Mouse (Mus musculus) G1E (cell line): ENCODE results near the gene Adora1. TPM values are rescaled to one million over a fixed set of nuclear protein-coding genes. Genes with fewer than 3 reads are reported as not detected.
A peak's percentile ranks its signal among the peaks of the same experiment; 100 is the strongest.

Experiments
- ATAC-seq: 2 replicates; pipeline ENCODE4 v1.8.0; 2016; ENCODE audit warnings: mild to moderate bottlenecking; ENCODE audit not compliant: insufficient number of reproducible peaks, poor library complexity, low FRiP score, severe bottlenecking; ENCODE audit errors: extremely low read depth
- DNase-seq: peaks from one replicate; pipeline ENCODE4 v3.0.0; 2012; ENCODE audit warnings: low spot score
- H3K27me3 ChIP-seq: 2 replicates; pipeline ENCODE4 v1.6.1; 2012; ENCODE audit warnings: mild to moderate bottlenecking, low read length, inconsistent platforms; ENCODE audit not compliant: insufficient read depth
- H3K36me3 ChIP-seq: replicated peaks from 2 replicates; pipeline ENCODE3; 2012; ENCODE audit warnings: mild to moderate bottlenecking, inconsistent platforms
- H3K4me1 ChIP-seq: 2 replicates; pipeline ENCODE4 v1.6.1; 2012; ENCODE audit warnings: low read depth, low read length, inconsistent platforms, mixed read lengths; ENCODE audit not compliant: insufficient read depth
- H3K4me3 ChIP-seq: 2 replicates; pipeline ENCODE4 v1.5.1; 2012; ENCODE audit warnings: low read depth, mild to moderate bottlenecking, inconsistent platforms, low read length, moderate library complexity, mixed read lengths
- H3K9me3 ChIP-seq: replicated peaks from 2 replicates; pipeline ENCODE4 v1.6.1; 2012; ENCODE audit warnings: inconsistent platforms
- CTCF ChIP-seq: IDR thresholded peaks from 2 replicates; pipeline ENCODE4 v1.5.1; 2012; ENCODE audit warnings: low read depth, low read length, inconsistent platforms, mixed read lengths
- GATA1 ChIP-seq: IDR thresholded peaks from 2 replicates; pipeline ENCODE4 v1.6.1; 2012; ENCODE audit warnings: borderline replicate concordance, low read length, inconsistent platforms, mixed read lengths
- GATA2 ChIP-seq: IDR thresholded peaks from 2 replicates; pipeline ENCODE4 v1.6.1; 2012; ENCODE audit warnings: low read depth, low read length, inconsistent platforms, borderline replicate concordance
- POLR2AphosphoS5 ChIP-seq: IDR thresholded peaks from 2 replicates; pipeline ENCODE4 v1.6.1; 2012; ENCODE audit warnings: low read depth, low read length, inconsistent platforms; ENCODE audit not compliant: insufficient replicate concordance
- TAL1 ChIP-seq: conservative IDR thresholded peaks from 2 replicates; pipeline ENCODE4 v1.6.1; 2012; ENCODE audit warnings: low read depth, low read length, inconsistent platforms, mixed read lengths
- polyA plus RNA-seq: library from polyadenylated mRNA; stranded (reverse); fragments of >175 nt; gene quantifications from 2 replicates; pipeline ENCODE4 v1.2.3, GENCODE M21; 2012
- total RNA-seq, 2 experiments: library from RNA; stranded (forward) in 1 of 2; stranded (reverse) in 1 of 2; fragments of 200-1000 nt in 1 of 2; fragments of >200 nt in 1 of 2; fragmentation: Nextera tagmentation in 1 of 2; gene quantifications; 2 replicates each; pipeline ENCODE4 v1.2.3; 2014 to 2017

Adora1 gene
- total and polyA plus RNA-seq, 3 experiments: 0.16 TPM; not detected in 2

GRCm38 (mm10) chr1:134226739-134227138 is 8.5 kb downstream of the Adora1 start:
- Histone ChIP-seq H3K27me3 (peaks cover 45% of the 10 kb centered on the region), H3K4me1 (peaks cover 37% of the 10 kb centered on the region), H3K36me3 (no peaks in the 10 kb centered on the region), H3K4me3 (no peak overlapping the region), H3K9me3 (no peaks in the 10 kb centered on the region)
- DNase-seq (no peak), ATAC-seq (peak; percentile 52; the same call in 1 of the 2 replicates)
- no peak for TF ChIP-seq POLR2AphosphoS5
- no peak for TF ChIP-seq GATA2
- TF ChIP-seq TAL1: no peak
- no peak for TF ChIP-seq GATA1
- TF ChIP-seq CTCF: no peak

DNA sequence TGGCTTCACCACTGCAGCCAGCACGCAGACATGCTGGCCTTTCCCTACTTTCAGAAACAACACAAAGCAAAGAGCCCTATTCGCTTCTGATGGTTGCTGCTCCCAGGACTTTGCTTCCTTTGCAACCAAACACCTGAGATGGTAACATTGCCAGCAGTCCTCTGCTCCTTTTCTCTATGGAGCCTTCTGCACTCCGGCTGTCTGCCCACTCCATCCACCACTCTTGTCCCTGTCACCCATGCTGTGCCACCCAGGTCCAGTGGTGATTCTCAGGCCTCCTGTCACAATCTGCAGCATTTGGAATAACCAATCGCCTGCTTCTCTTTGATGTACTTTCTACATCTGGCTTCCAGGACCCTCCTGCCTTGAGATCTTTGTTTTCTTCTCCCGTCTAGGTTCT is 9.9 kb downstream of the Adora1 start:
- Histone ChIP-seq H3K9me3 (no peaks in the 10 kb centered on the region), H3K4me1 (peaks cover 28% of the 10 kb centered on the region), H3K4me3 (no peak overlapping the region), H3K27me3 (peaks cover 45% of the 10 kb centered on the region), H3K36me3 (no peaks in the 10 kb centered on the region)
- no peak for DNase-seq
- TF ChIP-seq GATA2: no peak
- TF ChIP-seq CTCF: no peak
- no peak for TF ChIP-seq GATA1
- no peak for TF ChIP-seq POLR2AphosphoS5
- TF ChIP-seq TAL1: no peak
- ATAC-seq: no peak

DNA sequence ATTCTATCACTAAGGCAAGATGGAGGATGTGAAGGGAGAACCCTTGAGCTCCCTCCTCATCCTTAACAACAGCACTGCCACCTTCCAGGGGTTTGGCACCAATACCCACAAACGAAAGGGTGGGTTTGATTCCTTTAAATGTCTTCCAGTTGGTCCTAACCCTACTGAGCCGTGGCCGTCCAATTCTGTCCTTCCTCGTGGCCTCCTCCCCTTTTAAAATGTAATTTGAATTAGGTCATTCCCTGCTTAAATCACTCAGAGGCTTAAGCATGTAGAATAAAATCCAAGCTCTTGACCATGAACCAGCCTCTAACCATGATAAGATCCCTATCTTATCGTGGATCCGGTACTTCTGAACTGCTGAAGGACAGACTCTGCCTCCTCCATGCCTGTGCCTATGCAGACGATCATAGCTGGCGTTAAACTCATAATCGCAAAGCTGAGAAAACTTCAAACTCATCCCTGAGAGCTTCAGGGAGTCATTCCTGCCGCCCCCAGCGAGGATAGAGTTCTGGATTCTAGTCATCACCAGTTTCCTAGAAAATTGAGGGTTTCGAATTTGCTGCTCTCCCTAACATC is 10.5 kb downstream of the Adora1 start:
- DNase-seq (no peak), ATAC-seq (no peak)
- Histone ChIP-seq H3K9me3 (no peaks in the 10 kb centered on the region), H3K4me1 (peaks cover 28% of the 10 kb centered on the region), H3K4me3 (no peak overlapping the region), H3K27me3 (peaks cover 41% of the 10 kb centered on the region), H3K36me3 (no peaks in the 10 kb centered on the region)
- TF ChIP-seq TAL1: no peak
- TF ChIP-seq GATA1: no peak
- TF ChIP-seq POLR2AphosphoS5: no peak
- no peak for TF ChIP-seq GATA2
- no peak for TF ChIP-seq CTCF

- no peak for DNase-seq
- Histone ChIP-seq H3K27me3 (peaks cover 50% of the 10 kb centered on the region), H3K9me3 (no peaks in the 10 kb centered on the region), H3K4me1 (peaks cover 24% of the 10 kb centered on the region), H3K36me3 (no peaks in the 10 kb centered on the region), H3K4me3 (no peak overlapping the region)
- ATAC-seq: no peak
- no peak for TF ChIP-seq TAL1
- no peak for TF ChIP-seq POLR2AphosphoS5
- no peak for TF ChIP-seq GATA2
Observed at GRCm38 (mm10) chr1:134222122-134223055, 12.8 kb downstream of the Adora1 start.

DNA sequence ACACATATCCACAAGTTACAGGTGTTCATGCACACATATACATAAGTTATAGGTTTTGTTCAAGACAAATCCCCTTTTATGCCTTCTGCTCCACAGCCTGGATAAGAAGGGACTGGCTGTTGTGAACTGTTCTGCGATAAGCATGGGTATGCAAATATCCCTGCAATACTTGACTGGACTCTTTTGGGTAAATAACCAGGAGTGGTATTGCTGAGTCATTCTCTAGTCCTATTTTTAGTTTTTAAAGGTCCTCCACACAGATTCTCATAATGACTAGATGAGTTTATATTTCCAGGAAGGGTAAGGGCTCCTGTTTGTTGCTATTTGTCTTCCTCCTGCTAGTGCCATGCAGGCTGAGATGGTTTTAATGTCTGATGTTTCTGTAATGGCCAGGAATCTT is 14.1 kb downstream of the Adora1 start:
- ATAC-seq (no peak), DNase-seq (no peak)
- peaks cover 53% of the 10 kb centered on the region for H3K27me3 ChIP-seq
- H3K36me3 ChIP-seq: no peaks in the 10 kb centered on the region
- TF ChIP-seq GATA2: no peak
- no peak for TF ChIP-seq POLR2AphosphoS5
- TF ChIP-seq CTCF: no peak
- TF ChIP-seq TAL1: no peak
- no peak for TF ChIP-seq GATA1
- no peak overlapping the region for H3K4me3 ChIP-seq
- H3K4me1 ChIP-seq: peaks cover 13% of the 10 kb centered on the region
- no peaks in the 10 kb centered on the region for H3K9me3 ChIP-seq

DNA sequence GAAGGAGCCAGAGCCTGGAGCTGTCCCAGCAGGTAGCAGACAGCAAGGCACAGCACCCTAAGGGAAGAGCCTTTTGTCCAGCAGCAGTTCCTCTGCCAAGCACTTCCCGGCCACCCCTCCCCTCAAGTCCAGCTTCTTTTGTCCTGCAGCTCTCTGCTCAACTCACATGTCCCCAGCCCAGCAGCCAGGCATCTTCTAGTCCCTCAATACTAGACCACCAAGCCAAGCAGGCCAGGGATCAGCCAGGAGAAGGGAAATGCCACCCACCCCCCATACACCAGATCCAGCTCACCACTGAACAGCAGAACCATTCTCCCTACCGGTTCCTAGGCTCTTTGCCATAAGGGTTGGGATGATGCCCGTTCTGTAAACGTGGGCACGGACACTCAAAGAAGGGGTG is 15.6 kb downstream of the Adora1 start:
- peaks cover 53% of the 10 kb centered on the region for H3K27me3 ChIP-seq
- no peak for DNase-seq
- no peak for TF ChIP-seq CTCF
- no peak for TF ChIP-seq GATA1
- H3K9me3 ChIP-seq: no peaks in the 10 kb centered on the region
- H3K4me1 ChIP-seq: peaks cover 10% of the 10 kb centered on the region; the same call in 1 of the 2 replicates
- no peaks in the 10 kb centered on the region for H3K36me3 ChIP-seq
- no peak overlapping the region for H3K4me3 ChIP-seq
- ATAC-seq: no peak
